Mouse (Mus musculus): ENCODE results near the gene Ybx1. TPM values are rescaled to one million over a fixed set of nuclear protein-coding genes. Genes with fewer than 3 reads are reported as not detected.

Gene Ybx1
- polyA plus RNA-seq, 1 experiment from 2014 or later = 710 TPM

- no peak for ATAC-seq
- H3K36me3 ChIP-seq (ENCODE audit: control insufficient read depth, insufficient read depth, low read length) = no peaks in the 10 kb centered on the region
- 85% methylated on average over 3 of the region's 3 CpGs for WGBS
Measured at GRCm38 (mm10) chr4:119301777-119302176, 7.4 kb upstream of the Ybx1 start.

GRCm38 (mm10) chr4:119300761-119301160 is 6.4 kb upstream of the Ybx1 start:
- Histone ChIP-seq H3K9ac (ENCODE audit: low read depth, low read length) (no peak overlapping the region), H3K27ac (ENCODE audit: low read depth, low read length) (no peak overlapping the region), H3K4me3 (ENCODE audit: low read length) (no peak overlapping the region), H3K36me3 (ENCODE audit: control insufficient read depth, insufficient read depth, low read length) (no peaks in the 10 kb centered on the region), H3K4me1 (ENCODE audit: control insufficient read depth, insufficient read depth, low read depth, low read length) (no peaks in the 10 kb centered on the region; the same call in 1 of the 2 replicates), H3K27me3 (replicated peaks; ENCODE audit: control insufficient read depth, insufficient read depth, low read length) (no peaks in the 10 kb centered on the region), H3K4me2 (ENCODE audit: low read length) (no peak overlapping the region), H3K9me3 (ENCODE audit: control insufficient read depth, low read length) (no peaks in the 10 kb centered on the region)
- ATAC-seq = no peak
- WGBS = 95% methylated on average over 3 of the region's 3 CpGs

More at GRCm38 (mm10) chr4:119301777-119302176, 7.4 kb upstream of the Ybx1 start:
- Histone ChIP-seq H3K4me1 (ENCODE audit: control insufficient read depth, insufficient read depth, low read depth, low read length) (no peaks in the 10 kb centered on the region), H3K4me2 (ENCODE audit: low read length) (no peak overlapping the region), H3K4me3 (ENCODE audit: low read length) (no peak overlapping the region), H3K9ac (ENCODE audit: low read depth, low read length) (no peak overlapping the region), H3K27me3 (replicated peaks; ENCODE audit: control insufficient read depth, insufficient read depth, low read length) (no peaks in the 10 kb centered on the region), H3K27ac (ENCODE audit: low read depth, low read length) (no peak overlapping the region), H3K9me3 (ENCODE audit: control insufficient read depth, low read length) (no peaks in the 10 kb centered on the region)

- Histone ChIP-seq H3K9me3 (ENCODE audit: control insufficient read depth, low read length) (no peaks in the 10 kb centered on the region), H3K27me3 (replicated peaks; ENCODE audit: control insufficient read depth, insufficient read depth, low read length) (no peaks in the 10 kb centered on the region), H3K27ac (ENCODE audit: low read depth, low read length) (no peak overlapping the region), H3K4me2 (ENCODE audit: low read length) (no peak overlapping the region), H3K36me3 (ENCODE audit: control insufficient read depth, insufficient read depth, low read length) (no peaks in the 10 kb centered on the region), H3K9ac (ENCODE audit: low read depth, low read length) (no peak overlapping the region), H3K4me1 (ENCODE audit: control insufficient read depth, insufficient read depth, low read depth, low read length) (peaks cover 5% of the 10 kb centered on the region), H3K4me3 (ENCODE audit: low read length) (no peak overlapping the region)
- 80% methylated on average over 2 of the region's 2 CpGs for WGBS
- ATAC-seq = no peak
Measured at GRCm38 (mm10) chr4:119297361-119297760, 3.0 kb upstream of the Ybx1 start.

GRCm38 (mm10) chr4:119295134-119295453 is 690 bp upstream of the Ybx1 start:
- Histone ChIP-seq H3K27me3 (replicated peaks; ENCODE audit: control insufficient read depth, insufficient read depth, low read length) (no peaks in the 10 kb centered on the region), H3K9ac (ENCODE audit: low read depth, low read length) (peak overlapping the region; percentile 90), H3K9me3 (ENCODE audit: control insufficient read depth, low read length) (no peaks in the 10 kb centered on the region), H3K36me3 (ENCODE audit: control insufficient read depth, insufficient read depth, low read length) (no peaks in the 10 kb centered on the region), H3K27ac (ENCODE audit: low read depth, low read length) (peak overlapping the region; percentile 98), H3K4me1 (ENCODE audit: control insufficient read depth, insufficient read depth, low read depth, low read length) (peaks cover 23% of the 10 kb centered on the region), H3K4me2 (ENCODE audit: low read length) (peak overlapping the region; percentile 83), H3K4me3 (ENCODE audit: low read length) (peak overlapping the region; percentile 83)
- WGBS = 8% methylated on average over 6 of the region's 6 CpGs
- no peak for ATAC-seq

- H3K4me3 ChIP-seq (ENCODE audit: low read length) = peak overlapping the region; percentile 83
- no peaks in the 10 kb centered on the region for H3K36me3 ChIP-seq (ENCODE audit: control insufficient read depth, insufficient read depth, low read length)
- H3K4me1 ChIP-seq (ENCODE audit: control insufficient read depth, insufficient read depth, low read depth, low read length) = peaks cover 25% of the 10 kb centered on the region
- peak overlapping the region; percentile 93 for H3K9ac ChIP-seq (ENCODE audit: low read depth, low read length)
- peak overlapping the region; percentile 73 for H3K4me2 ChIP-seq (ENCODE audit: low read length)
- H3K27ac ChIP-seq (ENCODE audit: low read depth, low read length) = peak overlapping the region; percentile 89
- ATAC-seq = no peak
- H3K27me3 ChIP-seq (replicated peaks; ENCODE audit: control insufficient read depth, insufficient read depth, low read length) = no peaks in the 10 kb centered on the region
- H3K9me3 ChIP-seq (ENCODE audit: control insufficient read depth, low read length) = no peaks in the 10 kb centered on the region
- under 1% methylated on average over 33 of the region's 80 CpGs for WGBS
Measured at GRCm38 (mm10) chr4:119293574-119294258, 688 bp downstream of the Ybx1 start.

GRCm38 (mm10) chr4:119292771-119293573 is 1.4 kb downstream of the Ybx1 start:
- Histone ChIP-seq H3K4me3 (ENCODE audit: low read length) (peak overlapping the region; percentile 83), H3K27me3 (replicated peaks; ENCODE audit: control insufficient read depth, insufficient read depth, low read length) (no peaks in the 10 kb centered on the region), H3K27ac (ENCODE audit: low read depth, low read length) (peak overlapping the region; percentile 89), H3K4me2 (ENCODE audit: low read length) (peak overlapping the region; percentile 73), H3K9me3 (ENCODE audit: control insufficient read depth, low read length) (no peaks in the 10 kb centered on the region), H3K9ac (ENCODE audit: low read depth, low read length) (peak overlapping the region; percentile 93), H3K36me3 (ENCODE audit: control insufficient read depth, insufficient read depth, low read length) (no peaks in the 10 kb centered on the region), H3K4me1 (ENCODE audit: control insufficient read depth, insufficient read depth, low read depth, low read length) (peaks cover 25% of the 10 kb centered on the region)
- WGBS = under 1% methylated on average over 24 of the region's 24 CpGs
- no peak for ATAC-seq

GRCm38 (mm10) chr4:119291921-119292320 is 2.5 kb downstream of the Ybx1 start:
- peaks cover 25% of the 10 kb centered on the region for H3K4me1 ChIP-seq (ENCODE audit: control insufficient read depth, insufficient read depth, low read depth, low read length)
- ATAC-seq = no peak
- peak overlapping the region; percentile 83 for H3K4me3 ChIP-seq (ENCODE audit: low read length)
- 79% methylated on average over 1 of the region's 1 CpGs for WGBS
- no peak overlapping the region for H3K9ac ChIP-seq (ENCODE audit: low read depth, low read length)
- no peaks in the 10 kb centered on the region; the same call in 1 of the 2 replicates for H3K36me3 ChIP-seq (ENCODE audit: control insufficient read depth, insufficient read depth, low read length)
- H3K4me2 ChIP-seq (ENCODE audit: low read length) = peak overlapping the region; percentile 73
- H3K27ac ChIP-seq (ENCODE audit: low read depth, low read length) = no peak overlapping the region
- H3K27me3 ChIP-seq (replicated peaks; ENCODE audit: control insufficient read depth, insufficient read depth, low read length) = no peaks in the 10 kb centered on the region
- H3K9me3 ChIP-seq (ENCODE audit: control insufficient read depth, low read length) = no peaks in the 10 kb centered on the region

- peaks cover 27% of the 10 kb centered on the region for H3K36me3 ChIP-seq (ENCODE audit: control insufficient read depth, insufficient read depth, low read length)
- H3K4me1 ChIP-seq (ENCODE audit: control insufficient read depth, insufficient read depth, low read depth, low read length) = 0 out of 2 replicates have a peak, but pooled peaks cover 3% of the 10 kb centered on the region
- H3K9me3 ChIP-seq (ENCODE audit: control insufficient read depth, low read length) = no peaks in the 10 kb centered on the region
- no peaks in the 10 kb centered on the region for H3K27me3 ChIP-seq (replicated peaks; ENCODE audit: control insufficient read depth, insufficient read depth, low read length)
- H3K4me2 ChIP-seq (ENCODE audit: low read length) = no peak overlapping the region
- WGBS = 87% methylated on average over 2 of the region's 2 CpGs
- no peak for ATAC-seq
- H3K9ac ChIP-seq (ENCODE audit: low read depth, low read length) = no peak overlapping the region
- H3K4me3 ChIP-seq (ENCODE audit: low read length) = no peak overlapping the region
- no peak overlapping the region for H3K27ac ChIP-seq (ENCODE audit: low read depth, low read length)
Measured at GRCm38 (mm10) chr4:119285336-119285735, 9.1 kb downstream of the Ybx1 start.

- ATAC-seq = no peak
- Histone ChIP-seq H3K9ac (ENCODE audit: low read depth, low read length) (no peak overlapping the region), H3K9me3 (ENCODE audit: control insufficient read depth, low read length) (no peaks in the 10 kb centered on the region), H3K27ac (ENCODE audit: low read depth, low read length) (no peak overlapping the region), H3K27me3 (replicated peaks; ENCODE audit: control insufficient read depth, insufficient read depth, low read length) (no peaks in the 10 kb centered on the region), H3K4me2 (ENCODE audit: low read length) (no peak overlapping the region), H3K4me1 (ENCODE audit: control insufficient read depth, insufficient read depth, low read depth, low read length) (0 out of 2 replicates have a peak, but pooled peaks cover 2% of the 10 kb centered on the region), H3K4me3 (ENCODE audit: low read length) (no peak overlapping the region), H3K36me3 (ENCODE audit: control insufficient read depth, insufficient read depth, low read length) (peaks cover 31% of the 10 kb centered on the region)
- 91% methylated on average over 1 of the region's 1 CpGs for WGBS
Measured at GRCm38 (mm10) chr4:119284861-119285260, 9.5 kb downstream of the Ybx1 start.

Measured in hindbrain, embryonic 16.5 days (tissue).